Mouse (Mus musculus) heart, adult 10 weeks (tissue): Measurements from ENCODE around the gene Foxo6. TPM values are rescaled to one million over a fixed set of nuclear protein-coding genes. Genes with fewer than 3 reads are reported as not detected.

Source experiments
- polyA plus RNA-seq: library from polyadenylated mRNA; stranded (reverse); fragments of 350-450 nt; fragmentation: Illumina TruSeq; extraction: RNeasy Lipid Tissue Mini Kit (QIAGEN cat#74804); gene quantifications from one replicate; pipeline ENCODE4 v1.2.3, GENCODE M21; 2014; ENCODE audit warnings: low read depth, low replicate concordance

Gene Foxo6
- polyA plus RNA-seq, result 3.5 TPM

DNA sequence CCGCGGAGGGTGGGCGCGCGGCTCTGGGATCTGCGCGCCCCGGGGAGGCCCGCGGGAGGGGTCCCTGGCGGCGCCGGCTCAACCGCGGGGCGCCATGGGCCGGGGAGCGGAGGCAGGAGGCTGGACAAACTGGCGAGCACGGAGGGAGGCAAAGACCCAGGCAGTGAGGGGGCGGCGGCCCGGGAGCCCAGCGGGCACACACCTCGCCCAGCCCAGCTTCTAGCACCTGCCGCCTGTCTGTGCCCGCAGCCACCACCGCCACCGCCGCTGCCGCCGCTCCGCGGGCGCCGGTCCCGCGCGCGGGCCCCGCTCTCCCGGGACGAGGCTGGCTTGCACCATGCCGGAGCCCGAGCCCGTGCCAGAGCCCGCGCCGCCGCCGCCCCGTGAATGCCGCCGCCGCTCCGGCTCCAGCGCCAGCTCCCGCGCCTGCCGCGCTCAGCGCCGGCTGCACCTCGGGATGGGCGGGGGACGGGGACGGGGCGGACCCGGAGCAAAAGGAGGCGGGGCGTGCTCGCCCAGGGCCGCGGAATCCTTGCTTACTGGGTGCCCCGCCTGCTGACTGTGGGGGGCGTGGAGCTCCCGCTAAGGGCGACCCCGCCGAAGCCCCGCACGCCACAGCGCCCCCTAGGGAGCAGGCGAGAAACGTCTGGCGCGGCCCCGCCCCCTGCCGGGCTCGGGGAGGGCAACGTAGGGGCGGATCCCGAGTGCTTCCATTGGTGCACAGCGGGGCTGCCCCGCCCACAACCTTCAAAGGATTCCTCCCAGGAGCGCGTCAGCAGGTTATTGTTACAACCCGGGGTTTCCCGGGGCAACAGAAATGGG, at the start of gene Foxo6:
TSS of gene Foxo6 (minus strand) at position 60 of the 822 bp plus-strand sequence.

Other genes starting within 250 kb of the Foxo6 start
- gene AL607142.1, start 222.4 kb downstream of the Foxo6 start, polyA plus RNA-seq, result not detected
- not detected for gene Edn2, start 126.1 kb downstream of the Foxo6 start, polyA plus RNA-seq
- gene Scmh1, start 117.9 kb upstream of the Foxo6 start, polyA plus RNA-seq, result 49.3 TPM
- not detected for gene Slfnl1, start 244.9 kb upstream of the Foxo6 start, polyA plus RNA-seq